Mouse (Mus musculus) intestine, embryonic 14.5 days (tissue): ENCODE measurements around the gene Man1c1. TPM values are rescaled to one million over a fixed set of nuclear protein-coding genes. Genes with fewer than 3 reads are reported as not detected.

Source experiments
- ATAC-seq: fragments of 200-750 bp; cut with Nextera tagmentation; replicated peaks from 2 replicates; pipeline ENCODE4 v1.8.0; 2017; ENCODE audit warnings: low read depth, moderate number of reproducible peaks, moderate TSS enrichment, moderate library complexity; ENCODE audit not compliant: low FRiP score, low TSS enrichment
- DNase-seq: peaks from one replicate; pipeline ENCODE4 v3.0.0-alpha.2; 2018; ENCODE audit warnings: low spot score
- H3K27ac ChIP-seq: fragments of 300-500 bp; sonication (generic); 2 replicates; pipeline ENCODE4 v1.5.1; 2014; ENCODE audit warnings: low read depth, mild to moderate bottlenecking, control low read depth
- H3K27me3 ChIP-seq: fragments of 300-500 bp; sonication (generic); replicated peaks from 2 replicates; pipeline ENCODE4 v1.6.1; 2014; ENCODE audit warnings: low read length, control low read depth; ENCODE audit not compliant: control insufficient read depth, insufficient read depth
- H3K36me3 ChIP-seq: fragments of 300-500 bp; sonication (generic); 2 replicates; pipeline ENCODE4 v1.6.1; 2014; ENCODE audit warnings: low read length, control low read depth; ENCODE audit not compliant: control insufficient read depth, insufficient read depth
- H3K4me1 ChIP-seq: fragments of 300-500 bp; sonication (generic); replicated peaks from 2 replicates; pipeline ENCODE4 v1.6.1; 2014; ENCODE audit warnings: low read length, control low read depth, mixed read lengths; ENCODE audit not compliant: control insufficient read depth, insufficient read depth
- H3K4me2 ChIP-seq: fragments of 300-500 bp; sonication (generic); 2 replicates; pipeline ENCODE4 v1.6.1; 2014; ENCODE audit warnings: low read length
- H3K4me3 ChIP-seq: fragments of 300-500 bp; sonication (generic); 2 replicates; pipeline ENCODE4 v1.5.1; 2014; ENCODE audit warnings: low read depth, low read length, control low read depth, mixed read lengths
- H3K9ac ChIP-seq: fragments of 300-500 bp; sonication (generic); 2 replicates; pipeline ENCODE4 v1.6.1; 2014; ENCODE audit warnings: mild to moderate bottlenecking, low read length
- H3K9me3 ChIP-seq: fragments of 300-500 bp; sonication (generic); 2 replicates; pipeline ENCODE4 v1.6.1; 2016; ENCODE audit warnings: low read length, control low read depth; ENCODE audit not compliant: control insufficient read depth
- WGBS: fragments of 180-500 bp; shearing (Covaris S2); extraction: QIAGEN DNeasy Blood & Tissue Kit; methylation state at CpG from one replicate; pipeline ENCODE4 v1.1.7; 2014; 5-methylcytosine and 5-hydroxymethylcytosine counted together
- polyA plus RNA-seq: library from polyadenylated mRNA; unstranded; fragments of >200 nt; fragmentation: Nextera tagmentation; extraction: Ambion mirVana; gene quantifications from 2 replicates; pipeline ENCODE4 v1.2.1, GENCODE M21; 2014

Man1c1 gene
- polyA plus RNA-seq, 1 experiment from 2014 or later, result 3.6 TPM

GRCm38 (mm10) chr4:134575486-134575885 is 128.6 kb downstream of the Man1c1 start:
- no peaks in the 10 kb centered on the region for H3K27me3 ChIP-seq
- no peak overlapping the region for H3K27ac ChIP-seq
- H3K9ac ChIP-seq, result no peak overlapping the region
- H3K9me3 ChIP-seq, result no peaks in the 10 kb centered on the region
- no peak for DNase-seq
- H3K4me2 ChIP-seq, result no peak overlapping the region
- no peaks in the 10 kb centered on the region for H3K36me3 ChIP-seq
- no peak overlapping the region for H3K4me3 ChIP-seq
- 48% methylated on average over 11 of the region's 11 CpGs for WGBS
- ATAC-seq, result no peak
- H3K4me1 ChIP-seq, result peaks cover 15% of the 10 kb centered on the region

GRCm38 (mm10) chr4:134572449-134573300 is 131.4 kb downstream of the Man1c1 start:
- DNase-seq (no peak), ATAC-seq (no peak)
- Histone ChIP-seq H3K4me1 (0 out of 2 replicates have a peak, but pooled peaks cover under 1% of the 10 kb centered on the region), H3K36me3 (no peaks in the 10 kb centered on the region), H3K4me3 (no peak overlapping the region), H3K9me3 (no peaks in the 10 kb centered on the region), H3K27me3 (no peaks in the 10 kb centered on the region), H3K27ac (no peak overlapping the region), H3K9ac (no peak overlapping the region), H3K4me2 (no peak overlapping the region)
- 67% methylated on average over 24 of the region's 24 CpGs for whole genome bisulfite sequencing

GRCm38 (mm10) chr4:134570704-134571451 is 133.2 kb downstream of the Man1c1 start:
- H3K27me3 ChIP-seq, result no peaks in the 10 kb centered on the region
- H3K4me2 ChIP-seq, result no peak overlapping the region
- 0 out of 2 replicates have a peak, but pooled peaks cover 4% of the 10 kb centered on the region for H3K4me1 ChIP-seq
- WGBS, result 84% methylated on average over 14 of the region's 14 CpGs
- no peak overlapping the region for H3K9ac ChIP-seq
- no peak for DNase-seq
- H3K4me3 ChIP-seq, result no peak overlapping the region
- H3K36me3 ChIP-seq, result no peaks in the 10 kb centered on the region
- no peak overlapping the region for H3K27ac ChIP-seq
- 0 out of 2 replicates have a peak, but pooled peaks cover 3% of the 10 kb centered on the region for H3K9me3 ChIP-seq
- no peak for ATAC-seq

DNA sequence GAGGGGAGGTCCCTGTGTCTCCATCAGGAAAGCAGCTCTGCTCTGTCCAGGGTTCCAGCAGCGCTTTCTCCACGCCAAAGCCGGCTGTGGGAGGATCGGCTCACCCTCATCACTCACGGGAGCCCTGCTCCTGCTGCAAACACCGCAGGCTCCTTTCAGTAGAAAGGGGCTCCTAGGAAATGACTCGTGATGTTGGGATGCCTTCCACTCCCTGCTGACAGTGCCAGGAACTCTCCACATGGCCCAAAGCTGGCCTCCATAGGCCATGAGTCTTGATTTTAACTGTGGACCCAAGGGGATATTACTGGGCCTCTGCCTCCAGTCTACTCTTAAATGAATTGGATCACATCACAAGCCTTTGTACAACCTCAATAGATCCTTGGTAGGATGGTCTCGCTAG is 134.3 kb downstream of the Man1c1 start:
- Histone ChIP-seq H3K27ac (no peak overlapping the region), H3K9ac (no peak overlapping the region)
- 65% methylated on average over 8 of the region's 8 CpGs for WGBS

GRCm38 (mm10) chr4:134569205-134569604 is 134.9 kb downstream of the Man1c1 start:
- H3K4me3 ChIP-seq, result no peak overlapping the region
- 0 out of 2 replicates have a peak, but pooled peaks cover 3% of the 10 kb centered on the region for H3K9me3 ChIP-seq
- no peak overlapping the region for H3K9ac ChIP-seq
- WGBS, result 77% methylated on average over 6 of the region's 6 CpGs
- 0 out of 2 replicates have a peak, but pooled peaks cover 2% of the 10 kb centered on the region for H3K36me3 ChIP-seq
- no peak for DNase-seq
- H3K27me3 ChIP-seq, result no peaks in the 10 kb centered on the region
- H3K4me1 ChIP-seq, result 0 out of 2 replicates have a peak, but pooled peaks cover 4% of the 10 kb centered on the region
- ATAC-seq, result no peak
- H3K4me2 ChIP-seq, result no peak overlapping the region
- no peak overlapping the region for H3K27ac ChIP-seq

More for the DNA sequence above, 134.3 kb downstream of the Man1c1 start:
- 0 out of 2 replicates have a peak, but pooled peaks cover 2% of the 10 kb centered on the region for H3K36me3 ChIP-seq
- ATAC-seq, result no peak
- H3K9me3 ChIP-seq, result 0 out of 2 replicates have a peak, but pooled peaks cover 3% of the 10 kb centered on the region
- no peak overlapping the region for H3K4me2 ChIP-seq
- H3K27me3 ChIP-seq, result no peaks in the 10 kb centered on the region
- H3K4me3 ChIP-seq, result no peak overlapping the region
- H3K4me1 ChIP-seq, result 0 out of 2 replicates have a peak, but pooled peaks cover 4% of the 10 kb centered on the region
- no peak for DNase-seq

DNA sequence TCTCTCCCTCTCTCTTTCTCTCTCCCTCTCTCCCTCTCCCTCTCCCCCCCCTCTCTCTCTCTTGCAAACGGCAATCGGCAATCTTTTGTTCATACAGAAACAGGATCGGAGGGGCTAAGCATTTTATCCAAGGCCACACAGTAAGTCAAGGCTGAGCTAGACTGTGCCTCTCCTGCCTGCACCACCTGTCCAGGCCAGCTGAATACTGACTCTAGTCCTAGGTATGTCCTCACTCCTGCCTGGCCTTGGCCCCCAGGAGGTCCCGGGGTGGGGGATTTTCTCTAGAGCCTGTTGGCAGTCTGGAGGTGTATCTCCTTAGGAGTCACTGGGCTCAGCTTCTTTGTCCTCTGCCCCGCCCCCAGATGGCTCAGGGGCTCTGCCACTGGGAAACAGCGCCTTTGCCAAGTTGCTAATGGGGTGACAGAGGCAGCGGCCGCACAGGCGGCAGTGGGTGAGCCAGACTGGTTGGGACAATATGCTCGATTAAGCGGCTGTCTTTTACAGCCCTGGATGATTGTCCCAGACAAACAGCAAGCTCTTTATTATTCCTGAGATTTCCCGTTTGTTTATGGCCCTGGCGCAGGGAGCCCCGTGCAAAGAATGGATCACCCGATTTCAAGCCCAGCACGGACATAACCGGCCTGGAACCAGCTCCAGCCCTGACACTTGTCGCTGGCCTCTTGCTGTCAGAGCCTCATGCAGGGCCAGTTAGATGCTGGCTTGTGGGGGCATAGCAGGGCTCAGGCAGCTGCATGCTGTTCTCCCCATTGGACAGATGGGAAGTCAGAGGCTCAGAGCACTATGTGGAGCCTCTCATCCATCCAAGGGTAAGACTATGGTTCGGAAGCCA is 136.5 kb downstream of the Man1c1 start:
- no peaks in the 10 kb centered on the region for H3K27me3 ChIP-seq
- 0 out of 2 replicates have a peak, but pooled peaks cover 4% of the 10 kb centered on the region for H3K4me1 ChIP-seq
- ATAC-seq (no peak), DNase-seq (no peak)
- 30% methylated on average over 19 of the region's 19 CpGs for WGBS
- 0 out of 2 replicates have a peak, but pooled peaks cover 2% of the 10 kb centered on the region for H3K36me3 ChIP-seq
- H3K9me3 ChIP-seq, result 0 out of 2 replicates have a peak, but pooled peaks cover 3% of the 10 kb centered on the region
- H3K4me3 ChIP-seq, result no peak overlapping the region
- no peak overlapping the region for H3K9ac ChIP-seq
- H3K27ac ChIP-seq, result no peak overlapping the region
- no peak overlapping the region for H3K4me2 ChIP-seq

DNA sequence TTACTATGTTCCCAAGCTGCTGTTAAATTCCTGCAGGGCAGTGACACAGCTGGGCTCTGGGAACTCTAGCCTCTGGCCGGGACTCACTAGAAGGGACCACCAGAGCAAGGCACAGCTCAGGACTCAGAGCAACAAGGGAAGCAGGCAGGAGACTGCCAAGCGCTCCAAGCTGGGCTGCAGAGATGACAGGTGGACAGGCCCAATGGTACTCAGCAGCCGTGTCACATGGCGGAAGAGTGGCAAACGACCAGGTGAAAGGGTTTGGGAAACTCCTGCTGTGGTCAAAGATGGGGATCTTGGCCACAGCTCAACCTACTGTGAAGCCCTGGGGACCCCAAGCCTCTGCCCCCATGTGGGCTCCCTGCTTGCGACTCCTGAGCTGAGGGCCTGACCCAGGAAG is 140.0 kb downstream of the Man1c1 start:
- Histone ChIP-seq H3K4me1 (0 out of 2 replicates have a peak, but pooled peaks cover 4% of the 10 kb centered on the region), H3K27ac (no peak overlapping the region), H3K9me3 (0 out of 2 replicates have a peak, but pooled peaks cover 3% of the 10 kb centered on the region), H3K36me3 (0 out of 2 replicates have a peak, but pooled peaks cover 2% of the 10 kb centered on the region), H3K9ac (no peak overlapping the region), H3K4me2 (no peak overlapping the region), H3K4me3 (no peak overlapping the region), H3K27me3 (no peaks in the 10 kb centered on the region)
- WGBS, result 87% methylated on average over 6 of the region's 6 CpGs
- ATAC-seq (no peak), DNase-seq (no peak)

DNA sequence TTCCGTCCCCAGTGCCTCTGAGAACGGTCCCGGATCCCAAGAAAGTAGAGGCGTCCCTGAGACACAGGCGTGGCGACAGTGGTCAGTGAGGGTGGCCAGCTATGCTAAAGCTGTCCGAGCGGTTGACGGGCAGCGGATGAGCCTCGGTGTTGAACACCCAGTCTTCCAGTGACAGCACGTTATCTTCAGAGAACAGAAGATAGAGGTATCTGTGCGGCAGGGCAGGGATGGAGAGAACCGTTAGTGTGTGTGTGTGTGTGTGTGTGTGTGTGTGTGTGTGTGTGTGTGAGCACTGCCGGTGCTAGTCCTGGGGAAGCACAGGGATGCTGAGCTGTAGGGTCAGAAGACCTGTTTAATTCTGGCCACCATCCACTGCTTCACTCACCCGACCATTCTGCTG is 140.5 kb downstream of the Man1c1 start:
- 83% methylated on average over 16 of the region's 16 CpGs for WGBS
- ATAC-seq, result no peak

More for the DNA sequence above, 140.5 kb downstream of the Man1c1 start:
- H3K9me3 ChIP-seq, result 0 out of 2 replicates have a peak, but pooled peaks cover 3% of the 10 kb centered on the region
- H3K9ac ChIP-seq, result no peak overlapping the region
- H3K4me2 ChIP-seq, result no peak overlapping the region
- H3K4me1 ChIP-seq, result peaks cover 5% of the 10 kb centered on the region
- DNase-seq, result no peak
- H3K4me3 ChIP-seq, result no peak overlapping the region
- H3K27me3 ChIP-seq, result no peaks in the 10 kb centered on the region
- H3K36me3 ChIP-seq, result 0 out of 2 replicates have a peak, but pooled peaks cover 2% of the 10 kb centered on the region
- H3K27ac ChIP-seq, result no peak overlapping the region
